9 mouse cellular contexts compared by ENCODE assay signal in genomic region chr9:26776122-26776902, GRCm38 (mm10). TPM values are rescaled to one million over a fixed set of nuclear protein-coding genes. Genes with fewer than 3 reads are reported as not detected.
DNase-seq lines count a peak whose midpoint lies in the region; ATAC-seq and TF ChIP-seq lines count a peak whose summit lies in the region.
"Had no signal": no experiment of that assay in that cellular context is flagged by ENCODE, and none has a peak within 500 bp of the region (broad histone marks: within the 10 kb centered on the region; RNA-seq: fewer than 3 reads in every experiment).

No protein-coding gene starts in this region.

- no peaks in the 10 kb centered on the region for H3K9me3 ChIP-seq in heart, postnatal 0 days (replicated peaks; ENCODE audit: control insufficient read depth, low read length)
- no peaks in the 10 kb centered on the region for H3K9me3 ChIP-seq in heart, embryonic 12.5 days (replicated peaks)
- H3K9me3 ChIP-seq in ES-E14 (ENCODE audit: control insufficient read depth, insufficient read depth, low read depth, low read length) = no peaks in the 10 kb centered on the region
- H3K9me3 ChIP-seq in neural tube, embryonic 13.5 days = no peaks in the 10 kb centered on the region
- H3K9me3 ChIP-seq: limb, embryonic 12.5 days had no signal

- no peak overlapping the region for H3K27ac ChIP-seq in heart, postnatal 0 days (ENCODE audit: low read depth)
- no peak overlapping the region for H3K27ac ChIP-seq in heart, embryonic 12.5 days (ENCODE audit: poor library complexity, severe bottlenecking)
- no peak overlapping the region for H3K27ac ChIP-seq in ES-E14 (ENCODE audit: insufficient read depth, low read depth, low read length, poor library complexity, severe bottlenecking)
- no peak overlapping the region for H3K27ac ChIP-seq in neural tube, embryonic 13.5 days (replicated peaks)
- H3K27ac ChIP-seq: limb, embryonic 12.5 days had no signal

- DNase-seq in heart, postnatal 0 days (ENCODE audit: low spot score) = peak; percentile 39
- peak; percentile 54 for DNase-seq in ES-E14 (ENCODE audit: low read depth, low spot score)
- peak; percentile 77 to 83 for DNase-seq in cerebellum, postnatal 14 days
- DNase-seq in heart, postnatal 4 days = peak; percentile 48
- DNase-seq in left cerebral cortex, postnatal 14 days (ENCODE audit: low spot score in 2 of 2) = peak; percentile 78 to 80
- no peak for DNase-seq in testis, postnatal 14 days (ENCODE audit: low spot score)

- peak; percentile 76 for TF ChIP-seq CTCF in heart, postnatal 0 days (IDR thresholded peaks at IDR 0.05; ENCODE audit: low read depth)

- no peaks in the 10 kb centered on the region for H3K27me3 ChIP-seq in heart, postnatal 0 days (ENCODE audit: control insufficient read depth, insufficient read depth, low read length)
- H3K27me3 ChIP-seq in heart, embryonic 12.5 days (replicated peaks) = no peaks in the 10 kb centered on the region
- no peaks in the 10 kb centered on the region for H3K27me3 ChIP-seq in neural tube, embryonic 13.5 days
- H3K27me3 ChIP-seq: limb, embryonic 12.5 days had no signal

- no peak overlapping the region for H3K4me2 ChIP-seq in heart, postnatal 0 days (ENCODE audit: low read depth, low read length)
- no peak overlapping the region for H3K4me2 ChIP-seq in heart, embryonic 12.5 days
- H3K4me2 ChIP-seq in neural tube, embryonic 13.5 days = no peak overlapping the region
- H3K4me2 ChIP-seq: limb, embryonic 12.5 days had no signal

- intact Hi-C loops in left cerebral cortex, postnatal 14 days (cut with DNase I) = loop anchor here (1.0 to 2.0 kb wide), 2 partner anchors 1083 to 1120 kb away; no protein-coding TSS in a partner anchor

- WGBS in heart, postnatal 0 days = 64% methylated on average over 6 of the region's 6 CpGs
- WGBS in heart, embryonic 12.5 days = 54% methylated on average over 6 of the region's 6 CpGs
- whole genome bisulfite sequencing in neural tube, embryonic 13.5 days = 67% methylated on average over 6 of the region's 6 CpGs

- H3K4me1 ChIP-seq in heart, postnatal 0 days (ENCODE audit: control insufficient read depth, insufficient read depth) = no peaks in the 10 kb centered on the region
- H3K4me1 ChIP-seq in heart, embryonic 12.5 days (replicated peaks) = no peaks in the 10 kb centered on the region
- H3K4me1 ChIP-seq in ES-E14 (ENCODE audit: control insufficient read depth in 2 of 2, insufficient read depth in 2 of 2, low read length in 2 of 2, poor library complexity in 1 of 2) = no peaks in the 10 kb centered on the region
- no peaks in the 10 kb centered on the region for H3K4me1 ChIP-seq in neural tube, embryonic 13.5 days (replicated peaks)
- H3K4me1 ChIP-seq: limb, embryonic 12.5 days had no signal

- no peak overlapping the region for H3K9ac ChIP-seq in heart, postnatal 0 days (replicated peaks; ENCODE audit: low read depth, low read length)
- no peak overlapping the region for H3K9ac ChIP-seq in heart, embryonic 12.5 days
- H3K9ac ChIP-seq in ES-E14 (ENCODE audit: insufficient read depth, low read depth, low read length, poor library complexity, severe bottlenecking) = no peak overlapping the region
- H3K9ac ChIP-seq in neural tube, embryonic 13.5 days = no peak overlapping the region
- H3K9ac ChIP-seq: limb, embryonic 12.5 days had no signal

- in situ Hi-C loops in ES-E14 (cut with MboI; ENCODE audit: low sequenced_read_pairs in 2 of 2, unreplicated experiment in 2 of 2) = no loop called here

- ATAC-seq in heart, postnatal 0 days (ENCODE audit: insufficient read depth, low read depth) = no peak
- ATAC-seq in heart, embryonic 12.5 days (ENCODE audit: insufficient number of reproducible peaks, low FRiP score) = no peak
- ATAC-seq in neural tube, embryonic 13.5 days (ENCODE audit: low read depth) = peak; percentile 71

- no peak for TF ChIP-seq EP300 in heart, postnatal 0 days (IDR thresholded peaks at IDR 0.05; ENCODE audit: low read depth)

- no peaks in the 10 kb centered on the region for H3K36me3 ChIP-seq in heart, postnatal 0 days (replicated peaks; ENCODE audit: control insufficient read depth, insufficient read depth, low read length)
- H3K36me3 ChIP-seq in heart, embryonic 12.5 days = no peaks in the 10 kb centered on the region
- H3K36me3 ChIP-seq in ES-E14 (ENCODE audit: control insufficient read depth, insufficient read depth, low read length, poor library complexity, severe bottlenecking) = no peaks in the 10 kb centered on the region
- H3K36me3 ChIP-seq in neural tube, embryonic 13.5 days = no peaks in the 10 kb centered on the region
- H3K36me3 ChIP-seq: limb, embryonic 12.5 days had no signal

- H3K4me3 ChIP-seq in heart, postnatal 0 days (ENCODE audit: low read depth, low read length) = no peak overlapping the region
- no peak overlapping the region for H3K4me3 ChIP-seq in heart, embryonic 12.5 days
- H3K4me3 ChIP-seq in ES-E14 (ENCODE audit: insufficient read depth in 1 of 2, low read depth in 1 of 2, low read length in 2 of 2, poor library complexity in 1 of 2, severe bottlenecking in 1 of 2) = no peak overlapping the region
- H3K4me3 ChIP-seq in neural tube, embryonic 13.5 days = no peak overlapping the region
- H3K4me3 ChIP-seq: limb, embryonic 12.5 days had no signal

TF ChIP-seq in ES-E14, 5 proteins besides CTCF, POLR2A, EP300 and RAD21:
- TF ChIP-seq ZC3H11A (IDR thresholded peaks at IDR 0.05; ENCODE audit: borderline replicate concordance, low read depth, low read length) = peak; percentile 78
- no peak for TF ChIP-seq MAFK (IDR thresholded peaks at IDR 0.05; ENCODE audit: insufficient read depth, low read depth, low read length)

RNA-seq across cellular contexts. Expression of gene Glb1l2, which starts 30.0 kb away (rescaled TPM):
- 0.23 TPM in 2 replicates for total RNA-seq in heart, postnatal 0 days (2014; rRNA removed; ENCODE audit: low replicate concordance)
- polyA plus RNA-seq in heart, postnatal 0 days (2015; fragmentation: Nextera tagmentation; extraction: Ambion mirVana) = 0.30 and 0.45 TPM in 2 replicates
- 1.0 and 1.2 TPM in 2 replicates for polyA plus RNA-seq in heart, embryonic 12.5 days (2016; fragmentation: Nextera tagmentation; extraction: Ambion mirVana)
- total RNA-seq in ES-E14 (2012; rRNA removed) = 2.6 and 4.2 TPM in 2 replicates
- under 1 TPM; 0.47 to 0.79 TPM for total RNA-seq in heart, postnatal 4 days (2021)
- under 1 TPM; 0.11 to 0.61 TPM for total RNA-seq in left cerebral cortex, postnatal 14 days (2021)
- 1.7 and 1.8 TPM in 2 replicates for polyA plus RNA-seq in neural tube, embryonic 13.5 days (2015; fragmentation: Nextera tagmentation; extraction: Ambion mirVana)

RNA-seq across cellular contexts. Expression of gene B3gat1, which starts 42.8 kb away (rescaled TPM):
- total RNA-seq in heart, postnatal 0 days (2014; rRNA removed; ENCODE audit: low replicate concordance) = not detected in 2 replicates
- polyA plus RNA-seq in heart, postnatal 0 days (2015; fragmentation: Nextera tagmentation; extraction: Ambion mirVana) = not detected in 2 replicates
- polyA plus RNA-seq in heart, embryonic 12.5 days (2016; fragmentation: Nextera tagmentation; extraction: Ambion mirVana) = 0.14 TPM in 1 of 2 replicates, not detected in the other
- 0.16 and 0.49 TPM in 2 replicates for total RNA-seq in ES-E14 (2012; rRNA removed)
- not detected for total RNA-seq in heart, postnatal 4 days (2021)
- total RNA-seq in left cerebral cortex, postnatal 14 days (2021) = 100 to 1,000 TPM; 262 to 268 TPM
- 29.6 and 31.6 TPM in 2 replicates for polyA plus RNA-seq in neural tube, embryonic 13.5 days (2015; fragmentation: Nextera tagmentation; extraction: Ambion mirVana)

Comparison
In these comparisons a context has a peak if more than half of its experiments do, and no peak if none do; other contexts are left out.
1. RNA of gene B3gat1, which starts 42.8 kb away (total RNA-seq): 262 to 268 TPM in left cerebral cortex, postnatal 14 days; 0.16 to 0.49 TPM in ES-E14, not detected in heart, postnatal 4 days and not detected in heart, postnatal 0 days; every median in the first group is over 100 times any median in the second.